Mouse (Mus musculus): ENCODE measurements around the gene Uap1.

DNA sequence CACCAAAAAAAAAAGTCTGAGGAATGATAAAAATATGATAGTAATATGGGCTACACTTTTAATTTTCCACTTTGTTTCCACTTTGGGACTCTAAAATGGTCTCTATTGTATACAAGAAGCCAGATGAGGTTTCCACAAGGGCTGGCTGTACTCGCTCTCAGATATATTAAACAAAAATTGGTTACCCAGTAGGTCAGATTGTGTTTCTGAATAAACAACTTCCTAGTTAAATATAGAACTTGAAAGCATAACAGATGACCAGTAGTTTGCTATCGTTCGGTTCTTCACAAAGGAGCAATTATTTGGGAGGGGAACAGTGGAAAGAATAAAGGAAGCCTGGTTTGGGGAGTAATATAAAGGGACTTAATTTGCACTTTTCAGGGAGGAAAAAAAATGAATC, 43.8 kb downstream of the Uap1 start:
- no peak for TF ChIP-seq CTCF (IDR thresholded peaks at IDR 0.05)
- no peak for TF ChIP-seq EP300 (IDR thresholded peaks at IDR 0.05)

All from lung, postnatal 0 days (tissue).